Mouse (Mus musculus) hindbrain, embryonic 16.5 days (tissue): ENCODE results near the gene Tmem132c. TPM values are rescaled to one million over a fixed set of nuclear protein-coding genes. Genes with fewer than 3 reads are reported as not detected.

ENCODE experiments used
- ATAC-seq: fragments of 200-750 bp; cut with Nextera tagmentation; 2 replicates; pipeline ENCODE4 v1.8.0; 2017; ENCODE audit warnings: moderate TSS enrichment, moderate library complexity
- H3K27ac ChIP-seq: fragments of 300-500 bp; sonication (generic); 2 replicates; pipeline ENCODE4 v1.5.1; 2014; ENCODE audit warnings: low read depth, mild to moderate bottlenecking, control low read depth, low read length, moderate library complexity
- H3K27me3 ChIP-seq: fragments of 300-500 bp; sonication (generic); replicated peaks from 2 replicates; pipeline ENCODE4 v1.6.1; 2014; ENCODE audit warnings: low read length; ENCODE audit not compliant: control insufficient read depth, insufficient read depth
- H3K36me3 ChIP-seq: fragments of 300-500 bp; sonication (generic); 2 replicates; pipeline ENCODE4 v1.6.1; 2014; ENCODE audit warnings: mild to moderate bottlenecking, low read length, moderate library complexity, mixed read lengths; ENCODE audit not compliant: control insufficient read depth, insufficient read depth
- H3K4me1 ChIP-seq: fragments of 300-500 bp; sonication (generic); 2 replicates; pipeline ENCODE4 v1.6.1; 2014; ENCODE audit warnings: low read depth, low read length; ENCODE audit not compliant: control insufficient read depth, insufficient read depth
- H3K4me2 ChIP-seq: fragments of 300-500 bp; sonication (generic); 2 replicates; pipeline ENCODE4 v1.6.1; 2014; ENCODE audit warnings: mild to moderate bottlenecking, low read length, control low read depth, moderate library complexity
- H3K4me3 ChIP-seq: fragments of 300-500 bp; sonication (generic); 2 replicates; pipeline ENCODE4 v1.5.1; 2014; ENCODE audit warnings: mild to moderate bottlenecking, low read length, control low read depth, moderate library complexity
- H3K9ac ChIP-seq: fragments of 300-500 bp; sonication (generic); 2 replicates; pipeline ENCODE4 v1.6.1; 2014; ENCODE audit warnings: low read depth, mild to moderate bottlenecking, control low read depth, low read length, moderate library complexity
- H3K9me3 ChIP-seq: fragments of 300-500 bp; sonication (generic); 2 replicates; pipeline ENCODE4 v1.6.1; 2014; ENCODE audit warnings: mild to moderate bottlenecking, low read length, moderate library complexity; ENCODE audit not compliant: control insufficient read depth
- WGBS: fragments of 180-500 bp; shearing (Covaris S2); extraction: QIAGEN DNeasy Blood & Tissue Kit; methylation state at CpG from one replicate; pipeline ENCODE4 v1.1.7; 2014; 5-methylcytosine and 5-hydroxymethylcytosine counted together
- polyA plus RNA-seq: library from polyadenylated mRNA; unstranded; fragments of >200 nt; fragmentation: Nextera tagmentation; extraction: Ambion mirVana; gene quantifications from 2 replicates; pipeline ENCODE4 v1.2.1, GENCODE M21; 2015

Tmem132c gene
- polyA plus RNA-seq, 1 experiment from 2014 or later = 12.0 TPM

- Histone ChIP-seq H3K4me1 (peaks cover 25% of the 10 kb centered on the region), H3K4me2 (no peak overlapping the region), H3K36me3 (no peaks in the 10 kb centered on the region), H3K9me3 (no peaks in the 10 kb centered on the region), H3K27me3 (peaks cover 5% of the 10 kb centered on the region; the same call in 1 of the 2 replicates), H3K9ac (no peak overlapping the region), H3K4me3 (no peak overlapping the region), H3K27ac (no peak overlapping the region)
- 60% methylated on average over 7 of the region's 7 CpGs for WGBS
- ATAC-seq = no peak
Observed at GRCm38 (mm10) chr5:127239706-127240105, 1.9 kb upstream of the Tmem132c start.

DNA sequence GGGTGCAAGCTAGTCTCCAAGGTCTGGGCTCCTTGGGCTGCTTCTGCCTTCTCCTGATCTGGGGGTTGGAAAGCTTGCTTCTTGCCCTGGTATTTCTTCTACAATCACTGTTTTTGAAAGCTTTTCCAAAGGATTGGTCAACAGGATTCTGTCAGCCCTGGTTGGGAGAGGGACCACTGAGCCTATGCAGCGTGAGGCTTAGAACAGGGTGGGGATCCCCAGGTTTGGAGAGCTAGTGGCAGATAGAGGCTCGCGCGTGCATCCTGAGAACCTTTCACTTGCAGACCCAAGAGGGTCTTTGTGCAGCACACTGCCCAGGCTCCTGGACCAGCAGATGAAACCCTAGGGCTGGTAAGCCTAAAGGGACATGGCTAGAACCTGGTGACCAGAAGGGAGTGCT is 962 bp upstream of the Tmem132c start:
- no peaks in the 10 kb centered on the region for H3K9me3 ChIP-seq
- peaks cover 22% of the 10 kb centered on the region for H3K4me1 ChIP-seq
- H3K9ac ChIP-seq = no peak overlapping the region
- peaks cover 5% of the 10 kb centered on the region; the same call in 1 of the 2 replicates for H3K27me3 ChIP-seq
- no peak for ATAC-seq
- no peaks in the 10 kb centered on the region for H3K36me3 ChIP-seq
- peak overlapping the region; percentile 87; the same call in 1 of the 2 replicates for H3K4me2 ChIP-seq
- H3K27ac ChIP-seq = no peak overlapping the region
- no peak overlapping the region for H3K4me3 ChIP-seq
- WGBS = 22% methylated on average over 4 of the region's 4 CpGs

DNA sequence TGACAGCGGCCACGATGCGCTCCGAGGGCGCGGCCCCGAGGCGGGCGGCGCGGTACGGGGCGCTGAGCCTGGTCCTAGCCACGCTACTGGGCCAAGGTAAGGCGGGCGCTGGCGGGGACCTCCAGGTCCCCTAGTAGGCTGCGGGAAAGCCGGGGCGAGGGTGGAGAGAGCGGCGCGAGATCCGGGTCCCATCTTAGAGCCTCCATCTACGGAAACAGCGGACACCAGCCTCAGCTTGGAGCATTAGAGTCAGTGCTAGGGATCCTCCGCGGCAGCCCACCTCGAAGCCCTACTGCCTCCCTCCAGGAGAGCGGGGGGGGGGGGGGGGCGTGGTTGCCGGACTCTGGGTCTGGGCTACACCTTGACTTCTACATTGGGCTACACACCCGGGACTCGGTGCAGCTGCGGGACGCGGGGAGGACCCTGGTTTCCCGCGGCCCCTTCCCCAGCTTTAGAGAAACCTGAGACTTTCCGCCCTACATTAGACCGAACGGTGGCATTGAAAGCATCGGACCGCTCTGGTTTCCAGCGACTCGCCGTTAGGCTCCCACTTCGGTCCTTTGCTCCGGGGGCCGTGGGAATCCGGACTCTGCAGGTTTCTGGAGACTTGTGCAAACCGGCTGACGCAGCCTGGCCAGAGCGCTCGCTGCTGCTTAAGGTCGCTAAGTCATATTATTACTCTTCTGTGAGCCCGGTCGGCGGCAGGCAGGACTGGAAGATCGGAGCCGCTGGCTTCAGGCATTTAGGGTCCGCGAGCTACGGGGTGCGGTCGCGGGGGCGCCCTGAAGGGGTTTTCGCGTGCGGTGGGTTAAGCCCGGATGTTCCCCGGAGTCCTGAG is 536 bp downstream of the Tmem132c start:
- Histone ChIP-seq H3K9ac (peak overlapping the region; percentile 70), H3K27me3 (peaks cover 2% of the 10 kb centered on the region; the same call in 1 of the 2 replicates), H3K36me3 (no peaks in the 10 kb centered on the region), H3K27ac (no peak overlapping the region), H3K4me2 (peak overlapping the region; percentile 87), H3K9me3 (no peaks in the 10 kb centered on the region), H3K4me3 (peak overlapping the region; percentile 71), H3K4me1 (peaks cover 21% of the 10 kb centered on the region)
- WGBS = under 1% methylated on average over 53 of the region's 73 CpGs
- peak; percentile 75 for ATAC-seq

DNA sequence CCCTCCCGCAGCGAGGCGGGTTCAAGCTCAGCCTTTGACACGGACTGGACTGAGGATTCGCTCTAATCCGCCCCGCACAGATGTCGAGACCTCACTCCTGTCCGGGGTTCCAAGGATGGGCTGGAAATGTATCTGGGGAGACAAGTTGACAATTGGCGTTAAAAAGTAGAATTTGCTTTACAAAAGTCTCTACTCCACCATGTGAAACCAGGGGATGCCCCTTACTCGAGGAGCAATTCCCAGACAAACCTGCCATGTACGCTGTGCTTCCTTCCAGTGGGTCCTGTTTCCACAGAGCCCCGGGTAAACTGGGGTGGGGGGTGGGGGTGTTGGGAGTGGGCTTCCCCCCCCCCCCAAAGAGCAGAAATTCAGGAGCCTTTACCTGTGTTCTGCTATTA is 1.2 kb downstream of the Tmem132c start:
- no peak for ATAC-seq
- Histone ChIP-seq H3K4me3 (peak overlapping the region; percentile 71), H3K4me2 (peak overlapping the region; percentile 87), H3K27ac (no peak overlapping the region), H3K36me3 (no peaks in the 10 kb centered on the region), H3K27me3 (peaks cover 2% of the 10 kb centered on the region; the same call in 1 of the 2 replicates), H3K9me3 (no peaks in the 10 kb centered on the region), H3K9ac (peak overlapping the region; percentile 70), H3K4me1 (peaks cover 21% of the 10 kb centered on the region)
- under 1% methylated on average over 13 of the region's 13 CpGs for WGBS

DNA sequence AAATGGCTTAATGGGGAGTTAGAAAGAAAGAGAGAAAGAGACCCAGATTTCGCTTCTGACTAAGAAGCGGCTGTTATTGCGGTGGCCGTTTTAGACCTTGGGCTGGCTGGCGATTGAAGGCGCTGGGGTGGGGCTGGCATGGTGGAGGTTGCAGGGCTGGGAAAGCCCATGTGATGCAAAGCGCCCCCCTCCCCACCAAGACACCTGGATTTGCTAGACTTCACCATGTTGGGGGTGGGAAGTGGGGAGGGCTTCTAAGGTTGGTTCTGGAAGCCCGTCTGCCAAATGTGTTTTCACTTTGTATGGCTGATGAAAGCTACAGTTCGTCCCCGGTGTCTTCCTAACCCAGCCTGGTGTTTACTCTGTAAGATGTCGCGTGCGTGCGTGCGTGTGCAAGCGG is 1.6 kb downstream of the Tmem132c start:
- H3K9ac ChIP-seq = peak overlapping the region; percentile 70
- no peak for ATAC-seq
- no peaks in the 10 kb centered on the region for H3K9me3 ChIP-seq
- no peaks in the 10 kb centered on the region for H3K36me3 ChIP-seq
- H3K4me1 ChIP-seq = peaks cover 21% of the 10 kb centered on the region
- no peak overlapping the region for H3K27ac ChIP-seq
- H3K4me2 ChIP-seq = peak overlapping the region; percentile 87
- under 1% methylated on average over 16 of the region's 16 CpGs for WGBS
- peak overlapping the region; percentile 71 for H3K4me3 ChIP-seq
- H3K27me3 ChIP-seq = peaks cover 2% of the 10 kb centered on the region; the same call in 1 of the 2 replicates

DNA sequence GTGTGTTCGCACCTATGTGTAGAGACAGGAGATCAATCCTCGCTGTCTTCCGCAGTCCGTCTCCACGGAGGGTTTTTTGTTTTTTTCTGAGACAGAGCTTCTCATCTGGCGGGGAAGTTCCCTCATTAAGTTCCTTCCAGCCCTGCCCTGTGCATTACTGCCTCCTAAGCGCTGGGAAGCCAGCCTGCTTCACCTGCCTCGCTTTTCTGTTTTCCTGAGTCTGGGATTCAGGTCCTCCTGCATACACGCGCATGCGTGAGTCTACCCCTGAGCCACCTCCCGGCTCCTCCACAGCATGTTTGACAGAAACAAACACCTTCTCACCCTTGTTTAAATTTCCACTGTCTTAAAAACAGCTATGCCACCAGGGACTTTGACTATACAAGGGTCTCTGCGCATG is 2.0 kb downstream of the Tmem132c start:
- peak overlapping the region; percentile 87 for H3K4me2 ChIP-seq
- peaks cover 21% of the 10 kb centered on the region for H3K4me1 ChIP-seq
- ATAC-seq = no peak
- peak overlapping the region; percentile 71 for H3K4me3 ChIP-seq
- H3K9ac ChIP-seq = peak overlapping the region; percentile 70
- no peaks in the 10 kb centered on the region for H3K36me3 ChIP-seq
- WGBS = 11% methylated on average over 13 of the region's 13 CpGs
- H3K9me3 ChIP-seq = no peaks in the 10 kb centered on the region
- peaks cover 2% of the 10 kb centered on the region; the same call in 1 of the 2 replicates for H3K27me3 ChIP-seq
- H3K27ac ChIP-seq = no peak overlapping the region

DNA sequence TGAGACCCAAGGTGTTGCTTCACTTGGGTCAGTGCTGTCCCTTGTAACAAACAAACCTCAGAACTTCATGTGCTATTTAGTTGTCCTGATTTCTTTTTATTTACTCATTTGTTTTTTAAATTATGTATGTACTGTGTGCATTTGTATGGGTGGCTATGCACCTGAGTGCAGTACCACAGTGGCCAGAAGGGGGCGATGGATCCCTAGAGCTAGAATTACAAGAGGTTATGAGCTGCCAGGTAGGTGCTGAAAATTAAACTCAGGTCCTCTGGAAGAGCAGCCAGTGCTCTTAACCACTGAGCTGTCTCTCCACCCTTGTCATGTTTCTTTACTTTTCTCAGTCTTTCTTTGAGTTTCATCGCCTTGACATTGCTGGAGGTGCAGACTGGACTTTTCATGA is 11.7 kb downstream of the Tmem132c start:
- 66% methylated on average over 2 of the region's 2 CpGs for WGBS
- Histone ChIP-seq H3K9ac (no peak overlapping the region), H3K27me3 (no peaks in the 10 kb centered on the region), H3K4me2 (no peak overlapping the region), H3K36me3 (no peaks in the 10 kb centered on the region), H3K9me3 (no peaks in the 10 kb centered on the region), H3K27ac (no peak overlapping the region), H3K4me3 (no peak overlapping the region), H3K4me1 (no peaks in the 10 kb centered on the region)
- ATAC-seq = no peak

DNA sequence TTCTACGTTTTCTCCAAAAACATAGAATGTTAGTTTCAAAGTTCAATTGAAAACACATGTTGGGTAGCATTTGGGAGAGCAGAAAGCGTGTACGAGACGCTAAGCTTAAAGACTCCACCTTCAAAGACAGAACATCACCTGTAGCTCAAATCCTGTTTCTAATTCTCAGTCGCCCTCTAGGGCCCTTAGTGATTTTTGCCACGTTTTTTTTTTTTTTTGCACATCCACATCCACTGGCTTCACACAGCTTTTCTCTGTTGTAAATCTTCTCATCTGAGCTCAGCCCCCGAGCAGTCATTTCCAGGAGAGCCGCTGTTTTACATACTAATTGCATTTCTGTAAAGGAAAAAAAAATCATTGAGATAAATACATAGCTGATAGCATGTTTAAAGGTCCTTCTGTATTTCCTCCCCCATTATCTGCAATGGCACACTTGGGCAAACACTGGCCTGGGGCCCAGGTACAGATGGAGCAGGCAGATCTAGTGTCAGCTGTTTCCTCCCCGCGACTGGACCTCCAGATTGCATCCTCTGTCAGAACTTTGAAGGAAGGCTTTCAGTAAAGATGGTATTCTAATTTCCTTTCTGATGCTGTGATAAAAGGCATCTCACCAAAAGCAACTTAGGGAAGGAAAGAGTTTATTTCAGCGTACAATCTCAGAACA is 15.5 kb downstream of the Tmem132c start:
- no peak for ATAC-seq
- no peak overlapping the region for H3K9ac ChIP-seq
- H3K4me1 ChIP-seq = no peaks in the 10 kb centered on the region
- H3K9me3 ChIP-seq = no peaks in the 10 kb centered on the region; the same call in 1 of the 2 replicates
- no peak overlapping the region for H3K4me2 ChIP-seq
- H3K4me3 ChIP-seq = no peak overlapping the region
- H3K36me3 ChIP-seq = no peaks in the 10 kb centered on the region
- no peak overlapping the region for H3K27ac ChIP-seq
- no peaks in the 10 kb centered on the region for H3K27me3 ChIP-seq
- WGBS = 59% methylated on average over 11 of the region's 11 CpGs

DNA sequence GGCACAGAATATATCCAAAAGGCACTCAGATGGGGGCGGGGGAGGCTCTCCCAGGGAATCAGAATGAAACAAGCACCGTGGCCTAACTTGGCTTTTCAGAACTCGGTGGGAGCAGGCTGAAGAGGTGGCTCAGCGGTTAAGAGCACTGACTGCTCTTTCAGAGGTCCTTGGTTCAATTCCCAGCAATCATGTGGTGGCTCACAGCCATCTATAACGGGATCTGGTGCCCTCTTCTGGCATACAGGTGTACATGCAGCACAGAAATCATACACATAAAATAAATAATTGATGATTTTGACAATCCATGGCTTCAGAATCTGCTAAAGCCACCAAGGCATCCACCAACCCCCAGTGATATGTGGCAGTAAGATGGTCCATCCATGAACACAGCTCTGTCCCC is 20.5 kb downstream of the Tmem132c start:
- H3K9me3 ChIP-seq = no peaks in the 10 kb centered on the region; the same call in 1 of the 2 replicates
- no peak overlapping the region for H3K9ac ChIP-seq
- H3K36me3 ChIP-seq = no peaks in the 10 kb centered on the region
- H3K4me2 ChIP-seq = no peak overlapping the region
- no peak overlapping the region for H3K4me3 ChIP-seq
- no peak for ATAC-seq
- 63% methylated on average over 5 of the region's 5 CpGs for WGBS
- H3K4me1 ChIP-seq = no peaks in the 10 kb centered on the region
- no peak overlapping the region for H3K27ac ChIP-seq
- H3K27me3 ChIP-seq = no peaks in the 10 kb centered on the region
